Mouse (Mus musculus) bone marrow, adult 2 months (tissue): Measurements from ENCODE around the gene Fam163a. TPM values are rescaled to one million over a fixed set of nuclear protein-coding genes. Genes with fewer than 3 reads are reported as not detected.

Source experiments
- H3K27ac ChIP-seq: fragments of 200-500 bp; 2 replicates; pipeline ENCODE4 v1.5.1; 2012; ENCODE audit warnings: low read depth, mild to moderate bottlenecking, control low read depth, inconsistent platforms, low read length; ENCODE audit not compliant: control insufficient read depth, poor library complexity, insufficient read depth
- H3K4me1 ChIP-seq: fragments of 200-500 bp; 2 replicates; pipeline ENCODE4 v1.6.1; 2011; ENCODE audit warnings: low read length; ENCODE audit not compliant: control insufficient read depth, insufficient read depth
- H3K4me3 ChIP-seq: fragments of 200-500 bp; replicated peaks from 2 replicates; pipeline ENCODE3; 2011; ENCODE audit warnings: mild to moderate bottlenecking, low read depth, low read length, control low read depth; ENCODE audit not compliant: control insufficient read depth
- CTCF ChIP-seq: fragments of 200-500 bp; IDR thresholded peaks from 2 replicates; pipeline ENCODE4 v1.5.1; 2011; ENCODE audit warnings: low read length, control low read depth; ENCODE audit not compliant: control insufficient read depth, insufficient read depth
- POLR2A ChIP-seq: fragments of 200-500 bp; IDR thresholded peaks from 2 replicates; pipeline ENCODE4 v1.6.1; 2011; ENCODE audit warnings: low read depth, mild to moderate bottlenecking, control low read depth, low read length, borderline replicate concordance; ENCODE audit not compliant: control insufficient read depth
- WGBS: fragments of 180-500 bp; shearing (Covaris S2); methylation state at CpG from one replicate; pipeline ENCODE4 v1.1.7; 2018; 5-methylcytosine and 5-hydroxymethylcytosine counted together
- polyA plus RNA-seq: library from polyadenylated mRNA; stranded (reverse); fragments of >200 nt; gene quantifications from 2 replicates; pipeline ENCODE4 v1.2.4, GENCODE M21; 2011; ENCODE audit warnings: low replicate concordance; ENCODE audit not compliant: missing spikeins, insufficient read depth, insufficient read length

Fam163a gene
- polyA plus RNA-seq, 1 experiment, result not detected

DNA sequence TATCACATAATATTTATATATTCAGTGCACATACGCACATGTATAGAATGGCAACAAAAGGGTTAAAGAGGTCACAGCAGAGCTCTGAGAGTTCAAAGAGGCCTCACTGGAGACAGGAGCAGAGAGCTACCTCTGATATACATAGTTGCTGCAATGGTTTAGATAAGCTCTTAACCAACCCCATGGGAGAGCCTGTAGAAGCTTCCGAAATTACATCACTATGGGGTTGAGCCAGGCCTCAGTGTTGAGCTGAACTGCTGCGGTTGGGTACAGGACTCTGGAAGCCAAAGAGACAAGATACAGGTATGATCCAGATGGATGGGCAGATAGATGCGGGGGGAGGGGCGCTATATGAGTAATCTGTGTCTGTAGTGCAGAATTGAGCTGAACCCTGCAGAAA lies 8.1 kb upstream of the Fam163a start:
- Histone ChIP-seq H3K4me1 (no peaks in the 10 kb centered on the region; the same call in 1 of the 2 replicates), H3K27ac (no peak overlapping the region), H3K4me3 (no peak overlapping the region)
- no peak for TF ChIP-seq CTCF
- no peak for TF ChIP-seq POLR2A
- 61% methylated on average over 5 of the region's 5 CpGs for WGBS

DNA sequence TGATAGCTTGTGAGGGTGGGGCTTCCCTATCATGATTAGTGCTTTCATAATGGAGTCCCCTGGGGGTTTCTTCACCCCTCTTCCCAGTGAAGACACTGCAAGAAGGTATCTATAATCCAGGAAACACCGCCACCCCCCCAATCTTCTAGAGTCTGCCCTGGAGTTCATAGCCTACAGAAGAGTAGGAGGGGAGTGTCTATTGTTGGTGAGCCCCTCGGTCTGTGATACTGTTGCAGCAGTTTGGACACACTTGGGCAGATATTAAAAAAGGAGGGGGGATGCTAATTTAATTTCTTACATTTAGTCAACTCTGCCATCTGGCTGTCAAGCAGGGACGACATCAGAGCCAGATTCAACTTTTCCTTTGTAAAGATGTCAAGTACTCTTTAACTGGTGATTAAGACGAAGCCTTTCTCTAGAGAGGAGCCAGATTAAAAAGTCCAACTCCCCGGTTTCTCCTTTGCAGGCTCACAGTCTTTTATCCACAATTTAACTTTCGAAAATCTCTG lies 7.0 kb upstream of the Fam163a start:
- Histone ChIP-seq H3K4me1 (no peaks in the 10 kb centered on the region; the same call in 1 of the 2 replicates), H3K27ac (no peak overlapping the region), H3K4me3 (no peak overlapping the region)
- WGBS, result 62% methylated on average over 6 of the region's 6 CpGs
- TF ChIP-seq CTCF, result no peak
- TF ChIP-seq POLR2A, result no peak

GRCm38 (mm10) chr1:156205164-156205563 lies 338 bp upstream of the Fam163a start:
- H3K27ac ChIP-seq, result no peak overlapping the region
- TF ChIP-seq CTCF, result no peak
- no peak for TF ChIP-seq POLR2A
- no peaks in the 10 kb centered on the region for H3K4me1 ChIP-seq
- 23% methylated on average over 10 of the region's 10 CpGs for WGBS
- H3K4me3 ChIP-seq, result no peak overlapping the region

DNA sequence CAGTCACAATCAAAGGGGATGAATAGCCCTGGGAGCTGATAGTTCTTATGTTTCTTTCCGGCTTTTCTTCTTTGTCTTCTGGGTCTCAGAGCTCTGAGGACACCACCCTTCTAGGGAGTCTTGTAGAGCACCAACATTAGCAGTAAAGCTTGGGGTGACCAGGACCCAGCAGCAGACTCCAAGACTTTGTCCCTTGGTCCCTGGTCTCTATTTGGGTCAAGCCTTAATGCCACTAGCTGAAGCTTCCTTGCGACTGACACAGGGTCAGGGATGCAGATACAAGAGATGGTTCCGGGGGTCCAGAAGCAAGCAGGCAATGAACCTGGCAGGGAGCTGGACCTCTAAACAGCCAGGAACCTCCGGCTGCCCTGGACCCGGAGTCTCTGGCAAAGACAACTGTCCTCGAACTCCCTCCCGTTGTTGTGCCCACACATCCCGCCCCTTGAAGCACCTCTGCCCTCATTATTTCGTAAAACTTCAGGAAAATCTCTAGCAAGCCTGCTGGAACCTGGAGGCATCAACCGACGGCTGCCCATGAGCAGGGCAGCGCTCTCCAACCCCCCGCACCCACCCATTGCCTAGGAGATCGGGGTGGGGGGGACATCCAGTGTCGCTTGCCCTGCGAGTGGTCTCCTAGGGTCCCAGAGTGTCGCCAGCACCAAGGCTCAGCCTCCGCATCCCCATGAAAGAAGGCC lies 718 bp downstream of the Fam163a start:
- Histone ChIP-seq H3K4me1 (no peaks in the 10 kb centered on the region), H3K4me3 (no peak overlapping the region), H3K27ac (no peak overlapping the region)
- no peak for TF ChIP-seq POLR2A
- WGBS, result 8% methylated on average over 18 of the region's 18 CpGs

GRCm38 (mm10) chr1:156202661-156203060 lies 2.2 kb downstream of the Fam163a start:
- no peak overlapping the region for H3K4me3 ChIP-seq
- H3K4me1 ChIP-seq, result no peaks in the 10 kb centered on the region
- 67% methylated on average over 3 of the region's 3 CpGs for WGBS
- no peak for TF ChIP-seq POLR2A
- TF ChIP-seq CTCF, result no peak
- H3K27ac ChIP-seq, result no peak overlapping the region

GRCm38 (mm10) chr1:156201069-156201468 lies 3.8 kb downstream of the Fam163a start:
- Histone ChIP-seq H3K27ac (no peak overlapping the region), H3K4me3 (no peak overlapping the region), H3K4me1 (no peaks in the 10 kb centered on the region)
- WGBS, result 84% methylated on average over 3 of the region's 3 CpGs
- TF ChIP-seq CTCF (no peak), POLR2A (no peak)

GRCm38 (mm10) chr1:156197588-156197987 lies 7.2 kb downstream of the Fam163a start:
- Histone ChIP-seq H3K4me1 (no peaks in the 10 kb centered on the region), H3K27ac (no peak overlapping the region), H3K4me3 (no peak overlapping the region)
- no peak for TF ChIP-seq POLR2A
- no peak for TF ChIP-seq CTCF
- 79% methylated on average over 4 of the region's 4 CpGs for WGBS

- Histone ChIP-seq H3K27ac (no peak overlapping the region), H3K4me3 (no peak overlapping the region), H3K4me1 (no peaks in the 10 kb centered on the region)
- TF ChIP-seq POLR2A (no peak), CTCF (no peak)
- 80% methylated on average over 7 of the region's 7 CpGs for WGBS
These were observed 11.5 kb downstream of the Fam163a start for GRCm38 (mm10) chr1:156193292-156193691.

- WGBS, result 81% methylated on average over 7 of the region's 7 CpGs
- Histone ChIP-seq H3K4me3 (no peak overlapping the region), H3K4me1 (no peaks in the 10 kb centered on the region), H3K27ac (no peak overlapping the region)
- TF ChIP-seq POLR2A (no peak), CTCF (no peak)
These were observed 12.0 kb downstream of the Fam163a start for GRCm38 (mm10) chr1:156192853-156193252.
